Mouse (Mus musculus): ENCODE measurements around the gene Gm32717. TPM values are rescaled to one million over a fixed set of nuclear protein-coding genes. Genes with fewer than 3 reads are reported as not detected.
"Not testable (repeated sequence)": the region's sequence is repeated elsewhere in the genome, so short reads cannot be mapped to it uniquely, and the experiment has no call there.

Gene Gm32717
- total RNA-seq (2014; fragmentation: Nextera tagmentation), result not detected in 2 replicates
- 0.17 TPM in 1 of 2 replicates, not detected in the other for total RNA-seq (2017)
- polyA plus RNA-seq (2012), result not detected in 2 replicates

DNA sequence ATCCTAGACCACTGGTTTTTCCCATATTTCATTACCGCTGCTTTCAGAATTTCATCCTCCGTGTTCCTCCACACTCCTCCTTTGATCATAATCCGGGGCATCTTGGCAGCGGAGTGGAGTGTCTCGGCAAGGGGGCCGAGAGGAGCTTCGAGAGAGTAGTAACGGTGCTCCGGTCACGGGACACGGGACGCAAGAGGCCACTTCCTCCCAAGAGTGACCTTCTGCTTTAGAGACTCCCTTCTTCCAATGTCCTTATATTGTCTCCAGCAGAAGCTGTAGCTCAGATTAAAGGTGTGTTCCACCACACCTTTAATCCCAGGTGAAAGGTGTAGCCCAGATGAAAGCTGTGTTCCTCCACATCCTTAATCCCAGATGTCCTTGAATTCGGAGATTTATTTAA lies at the start of gene Gm32717:
Gene Gm32717, minus strand, starts transcription at position 101 of the 400 bp plus-strand sequence.
- DNase-seq (ENCODE audit: low spot score); H3K9me3 ChIP-seq (replicated peaks); H3K27me3 ChIP-seq (ENCODE audit: insufficient read depth, low read length); H3K36me3 ChIP-seq (replicated peaks); ATAC-seq (ENCODE audit: extremely low read depth, insufficient number of reproducible peaks, low FRiP score, poor library complexity, severe bottlenecking); H3K4me1 ChIP-seq (ENCODE audit: insufficient read depth, low read depth, low read length); H3K4me3 ChIP-seq (ENCODE audit: low read depth, low read length): not testable (repeated sequence)

- not testable (repeated sequence) for H3K36me3 ChIP-seq (replicated peaks); H3K9me3 ChIP-seq (replicated peaks); H3K27me3 ChIP-seq (ENCODE audit: insufficient read depth, low read length); DNase-seq (ENCODE audit: low spot score); H3K4me1 ChIP-seq (ENCODE audit: insufficient read depth, low read depth, low read length); H3K4me3 ChIP-seq (ENCODE audit: low read depth, low read length); ATAC-seq (ENCODE audit: extremely low read depth, insufficient number of reproducible peaks, low FRiP score, poor library complexity, severe bottlenecking)
Measured at GRCm38 (mm10) chr10:118283016-118283415, 42.4 kb upstream of the Gm32717 start.

DNA sequence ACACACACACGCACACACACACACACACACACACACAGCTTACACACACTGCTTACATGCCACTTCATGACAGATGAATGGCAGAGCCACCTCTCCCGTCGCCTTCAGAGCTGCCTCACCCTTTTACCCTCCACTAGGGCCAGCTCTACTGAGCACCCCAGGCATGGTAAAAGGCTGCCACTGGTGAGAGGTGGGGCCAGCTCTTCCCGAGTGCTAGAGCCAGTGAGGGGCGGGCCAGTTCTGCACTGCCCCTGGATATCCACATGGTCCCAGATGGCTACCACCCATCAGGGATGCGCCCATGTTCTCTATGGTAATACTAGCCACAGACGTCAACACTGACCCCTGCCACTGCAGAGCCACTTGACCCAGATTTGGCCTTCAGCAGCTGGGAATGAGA lies 42.0 kb upstream of the Gm32717 start:
- H3K36me3 ChIP-seq (replicated peaks); H3K9me3 ChIP-seq (replicated peaks); H3K4me3 ChIP-seq (ENCODE audit: low read depth, low read length); H3K4me1 ChIP-seq (ENCODE audit: insufficient read depth, low read depth, low read length); ATAC-seq (ENCODE audit: extremely low read depth, insufficient number of reproducible peaks, low FRiP score, poor library complexity, severe bottlenecking); H3K27me3 ChIP-seq (ENCODE audit: insufficient read depth, low read length); DNase-seq (ENCODE audit: low spot score): not testable (repeated sequence)

DNA sequence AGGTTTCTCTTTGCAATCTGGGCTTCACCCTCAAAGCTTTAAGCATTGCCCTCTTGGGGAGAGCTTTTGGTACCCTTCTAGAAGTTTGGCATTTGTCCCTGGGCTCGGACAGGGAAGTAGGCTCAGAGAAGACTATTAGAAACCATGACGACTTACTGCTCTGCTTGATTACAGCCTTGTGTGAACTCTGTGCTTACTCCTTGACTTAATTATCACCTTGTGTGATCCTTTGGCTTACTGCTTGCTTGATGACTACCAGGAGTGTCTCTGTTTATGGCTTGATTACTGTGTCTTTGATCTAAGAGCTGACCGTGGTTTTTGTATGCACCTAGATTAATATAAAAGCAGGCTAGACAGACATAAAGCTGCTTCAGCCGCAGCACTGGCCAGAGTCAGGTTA lies 37.5 kb upstream of the Gm32717 start:
- H3K4me1 ChIP-seq (ENCODE audit: insufficient read depth, low read depth, low read length); H3K36me3 ChIP-seq (replicated peaks); DNase-seq (ENCODE audit: low spot score); H3K9me3 ChIP-seq (replicated peaks); H3K27me3 ChIP-seq (ENCODE audit: insufficient read depth, low read length); H3K4me3 ChIP-seq (ENCODE audit: low read depth, low read length); ATAC-seq (ENCODE audit: extremely low read depth, insufficient number of reproducible peaks, low FRiP score, poor library complexity, severe bottlenecking): not testable (repeated sequence)

GRCm38 (mm10) chr10:118271416-118271815 lies 30.8 kb upstream of the Gm32717 start:
- H3K36me3 ChIP-seq (replicated peaks); H3K9me3 ChIP-seq (replicated peaks); DNase-seq (ENCODE audit: low spot score); H3K4me1 ChIP-seq (ENCODE audit: insufficient read depth, low read depth, low read length); ATAC-seq (ENCODE audit: extremely low read depth, insufficient number of reproducible peaks, low FRiP score, poor library complexity, severe bottlenecking); H3K27me3 ChIP-seq (ENCODE audit: insufficient read depth, low read length); H3K4me3 ChIP-seq (ENCODE audit: low read depth, low read length): not testable (repeated sequence)

GRCm38 (mm10) chr10:118268812-118269211 lies 28.2 kb upstream of the Gm32717 start:
- not testable (repeated sequence) for H3K4me3 ChIP-seq (ENCODE audit: low read depth, low read length); DNase-seq (ENCODE audit: low spot score); ATAC-seq (ENCODE audit: extremely low read depth, insufficient number of reproducible peaks, low FRiP score, poor library complexity, severe bottlenecking); H3K9me3 ChIP-seq (replicated peaks); H3K4me1 ChIP-seq (ENCODE audit: insufficient read depth, low read depth, low read length); H3K27me3 ChIP-seq (ENCODE audit: insufficient read depth, low read length); H3K36me3 ChIP-seq (replicated peaks)

GRCm38 (mm10) chr10:118258388-118258787 lies 17.8 kb upstream of the Gm32717 start, which contains the start of gene Gm32802:
TSS of gene Gm32802 (plus strand) at chr10:118258688.
- not testable (repeated sequence) for H3K9me3 ChIP-seq (replicated peaks); H3K4me3 ChIP-seq (ENCODE audit: low read depth, low read length); DNase-seq (ENCODE audit: low spot score); H3K4me1 ChIP-seq (ENCODE audit: insufficient read depth, low read depth, low read length); H3K27me3 ChIP-seq (ENCODE audit: insufficient read depth, low read length); H3K36me3 ChIP-seq (replicated peaks); ATAC-seq (ENCODE audit: extremely low read depth, insufficient number of reproducible peaks, low FRiP score, poor library complexity, severe bottlenecking)

- Histone ChIP-seq H3K27me3 (ENCODE audit: insufficient read depth, low read length) (no peaks in the 10 kb centered on the region), H3K36me3 (replicated peaks) (no peaks in the 10 kb centered on the region), H3K4me3 (ENCODE audit: low read depth, low read length) (no peak overlapping the region), H3K9me3 (replicated peaks) (peaks cover 14% of the 10 kb centered on the region), H3K4me1 (ENCODE audit: insufficient read depth, low read depth, low read length) (no peaks in the 10 kb centered on the region)
- TF ChIP-seq GATA1 (IDR thresholded peaks at IDR 0.05; ENCODE audit: borderline replicate concordance, low read length) (no peak), GATA2 (IDR thresholded peaks at IDR 0.05; ENCODE audit: borderline replicate concordance, low read depth, low read length) (no peak), CTCF (IDR thresholded peaks at IDR 0.05; ENCODE audit: low read depth, low read length) (no peak), POLR2AphosphoS5 (IDR thresholded peaks at IDR 0.05; ENCODE audit: insufficient replicate concordance, low read depth, low read length) (no peak), TAL1 (conservative IDR thresholded peaks at IDR 0.05; ENCODE audit: low read depth, low read length) (no peak)
- DNase-seq (ENCODE audit: low spot score) (no peak), ATAC-seq (ENCODE audit: extremely low read depth, insufficient number of reproducible peaks, low FRiP score, poor library complexity, severe bottlenecking) (no peak)
Measured at GRCm38 (mm10) chr10:118250852-118251295, 10.3 kb upstream of the Gm32717 start.

DNA sequence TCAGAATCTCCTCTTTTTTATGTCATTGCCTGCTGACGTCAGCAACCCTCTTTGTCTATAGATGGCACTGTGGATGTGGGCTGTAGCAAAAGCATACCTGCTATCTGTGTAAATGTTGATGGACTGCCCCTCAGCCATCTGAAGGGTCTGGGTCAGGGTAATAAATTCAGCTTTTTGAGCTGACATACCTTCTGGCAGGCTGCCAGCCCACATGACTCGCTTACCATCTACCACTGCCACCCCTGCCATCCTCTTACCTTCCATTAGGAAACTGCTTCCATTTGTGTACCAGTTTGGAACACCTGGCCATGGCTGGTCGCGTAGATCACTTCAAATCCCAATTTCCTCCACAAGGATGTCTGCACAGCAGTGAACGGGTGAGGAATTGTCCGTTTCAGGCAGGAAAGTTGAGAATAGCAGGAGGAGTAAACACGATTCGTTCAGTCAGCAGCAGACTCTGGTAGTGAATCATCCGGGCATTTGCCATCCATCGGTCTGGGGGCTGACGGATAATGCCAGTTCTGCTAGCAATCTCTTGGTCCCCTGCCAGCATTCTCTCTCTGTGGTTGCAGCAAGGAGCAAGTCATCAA lies 8.5 kb upstream of the Gm32717 start:
- H3K9me3 ChIP-seq (replicated peaks), result peaks cover 14% of the 10 kb centered on the region
- H3K36me3 ChIP-seq (replicated peaks); H3K4me3 ChIP-seq (ENCODE audit: low read depth, low read length); H3K27me3 ChIP-seq (ENCODE audit: insufficient read depth, low read length); DNase-seq (ENCODE audit: low spot score); ATAC-seq (ENCODE audit: extremely low read depth, insufficient number of reproducible peaks, low FRiP score, poor library complexity, severe bottlenecking); H3K4me1 ChIP-seq (ENCODE audit: insufficient read depth, low read depth, low read length): not testable (repeated sequence)

DNA sequence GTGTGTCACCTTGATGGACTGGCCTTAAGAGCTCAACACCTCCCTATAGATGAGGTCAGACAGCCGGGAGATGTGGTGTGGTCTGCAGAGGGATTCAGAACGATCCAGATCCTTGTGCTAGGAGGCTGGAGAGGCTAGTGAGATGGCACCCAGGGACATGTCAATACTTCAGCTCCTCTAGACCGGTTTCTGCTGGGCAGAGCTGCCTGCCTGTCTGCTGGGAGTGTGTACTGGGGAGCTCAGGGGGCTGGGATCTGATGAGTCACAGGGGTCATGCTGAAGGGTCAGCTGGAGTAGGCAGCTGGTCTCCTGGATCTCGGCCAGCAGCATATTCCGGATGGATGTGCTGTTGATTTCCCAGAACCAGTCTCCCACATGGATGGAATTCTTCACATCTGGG lies 8.0 kb downstream of the Gm32717 start:
- not testable (repeated sequence) for H3K27me3 ChIP-seq (ENCODE audit: insufficient read depth, low read length); H3K36me3 ChIP-seq (replicated peaks); H3K9me3 ChIP-seq (replicated peaks); H3K4me3 ChIP-seq (ENCODE audit: low read depth, low read length); H3K4me1 ChIP-seq (ENCODE audit: insufficient read depth, low read depth, low read length); ATAC-seq (ENCODE audit: extremely low read depth, insufficient number of reproducible peaks, low FRiP score, poor library complexity, severe bottlenecking); DNase-seq (ENCODE audit: low spot score)

GRCm38 (mm10) chr10:118227629-118228028 lies 13.0 kb downstream of the Gm32717 start:
- not testable (repeated sequence) for H3K4me1 ChIP-seq (ENCODE audit: insufficient read depth, low read depth, low read length); DNase-seq (ENCODE audit: low spot score); H3K4me3 ChIP-seq (ENCODE audit: low read depth, low read length); ATAC-seq (ENCODE audit: extremely low read depth, insufficient number of reproducible peaks, low FRiP score, poor library complexity, severe bottlenecking); H3K9me3 ChIP-seq (replicated peaks); H3K27me3 ChIP-seq (ENCODE audit: insufficient read depth, low read length); H3K36me3 ChIP-seq (replicated peaks)
